Mouse (Mus musculus): ENCODE data around the gene Slc35f1.

- TF ChIP-seq CTCF (conservative IDR thresholded peaks at IDR 0.05; ENCODE audit: low read length) (peak; percentile 74), NANOG (IDR thresholded peaks at IDR 0.05; ENCODE audit: borderline replicate concordance, low read length) (no peak), POU5F1 (IDR thresholded peaks at IDR 0.05; ENCODE audit: borderline replicate concordance, low read length) (no peak)
Measured at GRCm38 (mm10) chr10:52758589-52758988, 68.3 kb downstream of the Slc35f1 start.

Data from E14TG2a.4 (cell line).